Mouse (Mus musculus): ENCODE results near the gene Dnajc15. TPM values are rescaled to one million over a fixed set of nuclear protein-coding genes. Genes with fewer than 3 reads are reported as not detected.
A peak's percentile ranks its signal among the peaks of the same experiment; 100 is the strongest.

Gene Dnajc15
- polyA plus RNA-seq, 1 experiment from 2014 or later = 92.9 TPM

GRCm38 (mm10) chr14:77819841-77820240 is 55.1 kb downstream of the Dnajc15 start:
- no peak for ATAC-seq (ENCODE audit: low FRiP score)
- H3K4me2 ChIP-seq = no peak overlapping the region
- 96% methylated on average over 3 of the region's 3 CpGs for WGBS
- H3K4me3 ChIP-seq (replicated peaks) = no peak overlapping the region
- no peaks in the 10 kb centered on the region for H3K4me1 ChIP-seq
- no peak overlapping the region for H3K9ac ChIP-seq (replicated peaks)
- no peaks in the 10 kb centered on the region for H3K9me3 ChIP-seq (replicated peaks)
- no peaks in the 10 kb centered on the region for H3K27me3 ChIP-seq (replicated peaks)
- no peak overlapping the region for H3K27ac ChIP-seq (replicated peaks)
- H3K36me3 ChIP-seq = no peaks in the 10 kb centered on the region

GRCm38 (mm10) chr14:77817561-77817960 is 57.4 kb downstream of the Dnajc15 start:
- Histone ChIP-seq H3K9ac (replicated peaks) (no peak overlapping the region), H3K27ac (replicated peaks) (no peak overlapping the region), H3K36me3 (no peaks in the 10 kb centered on the region), H3K4me3 (replicated peaks) (no peak overlapping the region), H3K27me3 (replicated peaks) (no peaks in the 10 kb centered on the region), H3K4me2 (no peak overlapping the region), H3K4me1 (no peaks in the 10 kb centered on the region), H3K9me3 (replicated peaks) (no peaks in the 10 kb centered on the region)
- WGBS = 93% methylated on average over 6 of the region's 6 CpGs
- ATAC-seq (ENCODE audit: low FRiP score) = no peak

- Histone ChIP-seq H3K4me2 (no peak overlapping the region), H3K27me3 (replicated peaks) (no peaks in the 10 kb centered on the region), H3K9me3 (replicated peaks) (no peaks in the 10 kb centered on the region), H3K4me1 (no peaks in the 10 kb centered on the region), H3K9ac (replicated peaks) (no peak overlapping the region), H3K36me3 (no peaks in the 10 kb centered on the region), H3K27ac (replicated peaks) (no peak overlapping the region), H3K4me3 (replicated peaks) (no peak overlapping the region)
- WGBS = 55% methylated on average over 4 of the region's 4 CpGs
- ATAC-seq (ENCODE audit: low FRiP score) = 0 out of 2 replicates have a peak, but pooled peaks have one; percentile 28
Observed at GRCm38 (mm10) chr14:77814935-77815334, 60.0 kb downstream of the Dnajc15 start.

GRCm38 (mm10) chr14:77812890-77813289 is 62.0 kb downstream of the Dnajc15 start:
- no peak overlapping the region for H3K9ac ChIP-seq (replicated peaks)
- no peaks in the 10 kb centered on the region for H3K9me3 ChIP-seq (replicated peaks)
- H3K27me3 ChIP-seq (replicated peaks) = no peaks in the 10 kb centered on the region
- ATAC-seq (ENCODE audit: low FRiP score) = no peak
- no peaks in the 10 kb centered on the region for H3K4me1 ChIP-seq
- H3K4me3 ChIP-seq (replicated peaks) = no peak overlapping the region
- no peak overlapping the region for H3K4me2 ChIP-seq
- WGBS = 89% methylated on average over 1 of the region's 1 CpGs
- H3K36me3 ChIP-seq = no peaks in the 10 kb centered on the region
- H3K27ac ChIP-seq (replicated peaks) = no peak overlapping the region

GRCm38 (mm10) chr14:77811466-77811865 is 63.5 kb downstream of the Dnajc15 start:
- no peaks in the 10 kb centered on the region for H3K4me1 ChIP-seq
- H3K27me3 ChIP-seq (replicated peaks) = no peaks in the 10 kb centered on the region
- H3K4me3 ChIP-seq (replicated peaks) = no peak overlapping the region
- H3K27ac ChIP-seq (replicated peaks) = no peak overlapping the region
- no peaks in the 10 kb centered on the region for H3K9me3 ChIP-seq (replicated peaks)
- 92% methylated on average over 5 of the region's 5 CpGs for WGBS
- no peaks in the 10 kb centered on the region for H3K36me3 ChIP-seq
- no peak for ATAC-seq (ENCODE audit: low FRiP score)
- no peak overlapping the region for H3K9ac ChIP-seq (replicated peaks)
- H3K4me2 ChIP-seq = no peak overlapping the region

GRCm38 (mm10) chr14:77807836-77808235 is 67.1 kb downstream of the Dnajc15 start:
- no peak for ATAC-seq (ENCODE audit: low FRiP score)
- Histone ChIP-seq H3K4me2 (no peak overlapping the region), H3K9ac (replicated peaks) (no peak overlapping the region), H3K4me1 (peaks cover 11% of the 10 kb centered on the region), H3K9me3 (replicated peaks) (no peaks in the 10 kb centered on the region), H3K27me3 (replicated peaks) (no peaks in the 10 kb centered on the region), H3K27ac (replicated peaks) (no peak overlapping the region), H3K4me3 (replicated peaks) (no peak overlapping the region), H3K36me3 (no peaks in the 10 kb centered on the region)
- WGBS = 82% methylated on average over 4 of the region's 4 CpGs

GRCm38 (mm10) chr14:77806345-77806744 is 68.6 kb downstream of the Dnajc15 start:
- Histone ChIP-seq H3K9ac (replicated peaks) (no peak overlapping the region), H3K36me3 (no peaks in the 10 kb centered on the region), H3K27ac (replicated peaks) (no peak overlapping the region), H3K4me3 (replicated peaks) (no peak overlapping the region), H3K9me3 (replicated peaks) (no peaks in the 10 kb centered on the region), H3K27me3 (replicated peaks) (no peaks in the 10 kb centered on the region), H3K4me2 (no peak overlapping the region), H3K4me1 (peaks cover 25% of the 10 kb centered on the region)
- no peak for ATAC-seq (ENCODE audit: low FRiP score)
- WGBS = 86% methylated on average over 5 of the region's 5 CpGs

- Histone ChIP-seq H3K4me2 (no peak overlapping the region), H3K36me3 (no peaks in the 10 kb centered on the region), H3K27ac (replicated peaks) (peak overlapping the region; percentile 20; the same call in 1 of the 2 replicates), H3K4me3 (replicated peaks) (no peak overlapping the region), H3K9me3 (replicated peaks) (no peaks in the 10 kb centered on the region), H3K27me3 (replicated peaks) (no peaks in the 10 kb centered on the region), H3K4me1 (peaks cover 27% of the 10 kb centered on the region), H3K9ac (replicated peaks) (no peak overlapping the region)
- WGBS = 32% methylated on average over 5 of the region's 5 CpGs
- no peak for ATAC-seq (ENCODE audit: low FRiP score)
Observed at GRCm38 (mm10) chr14:77802268-77802630, 72.7 kb downstream of the Dnajc15 start.

GRCm38 (mm10) chr14:77801571-77802267 is 73.2 kb downstream of the Dnajc15 start:
- H3K4me2 ChIP-seq = no peak overlapping the region
- H3K4me3 ChIP-seq (replicated peaks) = no peak overlapping the region
- H3K36me3 ChIP-seq = no peaks in the 10 kb centered on the region
- no peaks in the 10 kb centered on the region for H3K9me3 ChIP-seq (replicated peaks)
- H3K27ac ChIP-seq (replicated peaks) = peak overlapping the region; percentile 20; the same call in 1 of the 2 replicates
- WGBS = 63% methylated on average over 17 of the region's 17 CpGs
- H3K27me3 ChIP-seq (replicated peaks) = no peaks in the 10 kb centered on the region
- H3K4me1 ChIP-seq = peaks cover 27% of the 10 kb centered on the region
- no peak overlapping the region for H3K9ac ChIP-seq (replicated peaks)
- ATAC-seq (ENCODE audit: low FRiP score) = 0 out of 2 replicates have a peak, but pooled peaks have one; percentile 45

GRCm38 (mm10) chr14:77796506-77796905 is 78.4 kb downstream of the Dnajc15 start:
- H3K9ac ChIP-seq (replicated peaks) = no peak overlapping the region
- no peak for ATAC-seq (ENCODE audit: low FRiP score)
- 90% methylated on average over 4 of the region's 4 CpGs for WGBS

GRCm38 (mm10) chr14:77795240-77795639 is 79.7 kb downstream of the Dnajc15 start:
- Histone ChIP-seq H3K27ac (replicated peaks) (no peak overlapping the region), H3K36me3 (no peaks in the 10 kb centered on the region), H3K4me2 (no peak overlapping the region), H3K27me3 (replicated peaks) (no peaks in the 10 kb centered on the region), H3K4me3 (replicated peaks) (no peak overlapping the region), H3K9me3 (replicated peaks) (no peaks in the 10 kb centered on the region), H3K9ac (replicated peaks) (no peak overlapping the region), H3K4me1 (no peaks in the 10 kb centered on the region)
- WGBS = 89% methylated on average over 5 of the region's 5 CpGs
- no peak for ATAC-seq (ENCODE audit: low FRiP score)

More at GRCm38 (mm10) chr14:77796506-77796905, 78.4 kb downstream of the Dnajc15 start:
- no peaks in the 10 kb centered on the region for H3K36me3 ChIP-seq
- no peaks in the 10 kb centered on the region for H3K27me3 ChIP-seq (replicated peaks)
- 0 out of 2 replicates have a peak, but pooled peaks cover 3% of the 10 kb centered on the region for H3K4me1 ChIP-seq
- no peaks in the 10 kb centered on the region for H3K9me3 ChIP-seq (replicated peaks)
- no peak overlapping the region for H3K4me2 ChIP-seq
- H3K27ac ChIP-seq (replicated peaks) = no peak overlapping the region
- H3K4me3 ChIP-seq (replicated peaks) = no peak overlapping the region

GRCm38 (mm10) chr14:77794285-77794949 is 80.5 kb downstream of the Dnajc15 start:
- WGBS = 29% methylated on average over 7 of the region's 7 CpGs
- no peaks in the 10 kb centered on the region for H3K4me1 ChIP-seq
- H3K4me3 ChIP-seq (replicated peaks) = no peak overlapping the region
- no peaks in the 10 kb centered on the region for H3K9me3 ChIP-seq (replicated peaks)
- H3K9ac ChIP-seq (replicated peaks) = no peak overlapping the region
- no peak; the same call in 1 of the 2 replicates for ATAC-seq (ENCODE audit: low FRiP score)
- H3K27me3 ChIP-seq (replicated peaks) = no peaks in the 10 kb centered on the region
- no peaks in the 10 kb centered on the region for H3K36me3 ChIP-seq
- no peak overlapping the region for H3K4me2 ChIP-seq
- no peak overlapping the region for H3K27ac ChIP-seq (replicated peaks)

Measured in neural tube, embryonic 15.5 days (tissue).